ENCODE assay signal across 25 mouse cellular contexts in the genomic region with DNA sequence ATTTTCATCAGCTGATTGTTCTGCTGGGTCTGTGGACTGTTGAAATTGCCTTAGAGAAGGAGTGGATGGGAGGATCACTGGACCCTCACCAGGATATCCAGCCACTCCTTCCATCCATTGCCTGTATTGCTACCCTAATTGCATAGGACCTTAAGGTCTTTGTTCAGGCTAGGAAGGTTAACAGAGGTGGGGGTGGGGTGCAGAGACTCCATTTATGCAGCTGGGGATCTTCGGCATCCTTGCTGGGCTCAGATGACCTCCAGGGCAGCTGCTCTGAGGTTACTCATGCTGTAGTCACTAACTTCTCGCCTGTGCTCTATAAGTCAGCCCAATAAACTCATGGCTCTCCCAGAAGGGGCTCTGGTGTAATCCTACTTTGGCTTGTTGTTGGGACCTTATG. TPM values are rescaled to one million over a fixed set of nuclear protein-coding genes. Genes with fewer than 3 reads are reported as not detected.
DNase-seq lines count a peak whose midpoint lies in the region; ATAC-seq and TF ChIP-seq lines count a peak whose summit lies in the region.
"Had no signal": no experiment of that assay in that cellular context is flagged by ENCODE, and none has a peak within 500 bp of the region (broad histone marks: within the 10 kb centered on the region; RNA-seq: fewer than 3 reads in every experiment).

No protein-coding gene starts in this region.

- no peak overlapping the region for H3K27ac ChIP-seq in ES-E14 (ENCODE audit: insufficient read depth, low read depth, low read length, poor library complexity, severe bottlenecking)
- no peak overlapping the region for H3K27ac ChIP-seq in kidney, embryonic 15.5 days
- H3K27ac ChIP-seq: forebrain, embryonic 10.5 days; forebrain, embryonic 13.5 days; hindbrain, embryonic 14.5 days; hindbrain, postnatal 0 days had no signal

- no peak overlapping the region for H3K4me2 ChIP-seq in kidney, embryonic 15.5 days
- H3K4me2 ChIP-seq: forebrain, embryonic 13.5 days; heart, embryonic 11.5 days; hindbrain, embryonic 14.5 days had no signal

- H3K79me2 ChIP-seq in C2C12 (ENCODE audit: control insufficient read depth, insufficient read depth), result no peaks in the 10 kb centered on the region

- no peaks in the 10 kb centered on the region for H3K9me3 ChIP-seq in ES-E14 (ENCODE audit: control insufficient read depth, insufficient read depth, low read depth, low read length)
- H3K9me3 ChIP-seq in kidney, embryonic 15.5 days (replicated peaks), result no peaks in the 10 kb centered on the region
- H3K9me3 ChIP-seq: forebrain, embryonic 10.5 days; forebrain, embryonic 13.5 days had no signal

- H3K27me3 ChIP-seq in C2C12 (ENCODE audit: control insufficient read depth, insufficient read depth, insufficient read length), result no peaks in the 10 kb centered on the region
- peaks cover under 1% of the 10 kb centered on the region; the same call in 1 of the 2 replicates for H3K27me3 ChIP-seq in kidney, embryonic 15.5 days
- H3K27me3 ChIP-seq: forebrain, embryonic 13.5 days had no signal

- H3K9ac ChIP-seq in ES-E14 (ENCODE audit: insufficient read depth, low read depth, low read length, poor library complexity, severe bottlenecking), result no peak overlapping the region
- no peak overlapping the region for H3K9ac ChIP-seq in kidney, embryonic 15.5 days
- H3K9ac ChIP-seq: forebrain, embryonic 13.5 days; hindbrain, embryonic 14.5 days had no signal

- peaks cover 5 to 6% of the 10 kb centered on the region in 2 experiments; a peak in 2 of 4 replicates for H3K4me1 ChIP-seq in ES-E14 (ENCODE audit: control insufficient read depth in 2 of 2, insufficient read depth in 2 of 2, low read length in 2 of 2, poor library complexity in 1 of 2)
- no peaks in the 10 kb centered on the region for H3K4me1 ChIP-seq in kidney, embryonic 15.5 days
- H3K4me1 ChIP-seq: forebrain, embryonic 13.5 days had no signal

- no peak overlapping the region for H3ac ChIP-seq in C2C12 (ENCODE audit: control insufficient read depth, insufficient read length, low read depth)

- peak; percentile 18 to 20 for DNase-seq in adrenal gland, postnatal 36 days
- no peak for DNase-seq in adrenal gland, postnatal 14 days
- DNase-seq in ES-E14 (ENCODE audit: low read depth, low spot score) (peak; percentile 54), ZHBTc4 (ENCODE audit: low read depth, low spot score) (peak; percentile 84)
- no peak for DNase-seq in testis, postnatal 10 days (ENCODE audit: low spot score)
- no peak for DNase-seq in right cerebral cortex, postnatal 4 days
- DNase-seq: adrenal gland, postnatal 25 days; cerebellum, adult 18-20 months; cerebellum, adult 9-10 months; cerebellum, postnatal 14 days; gastrocnemius, postnatal 10 days; gastrocnemius, postnatal 36 days; heart, postnatal 36 days; kidney, adult 2 months had no signal

- H3K36me3 ChIP-seq in C2C12 (ENCODE audit: control insufficient read depth, insufficient read depth), result no peaks in the 10 kb centered on the region
- H3K36me3 ChIP-seq in ES-E14 (ENCODE audit: control insufficient read depth, insufficient read depth, low read length, poor library complexity, severe bottlenecking), result no peaks in the 10 kb centered on the region
- no peaks in the 10 kb centered on the region for H3K36me3 ChIP-seq in kidney, embryonic 15.5 days
- H3K36me3 ChIP-seq: forebrain, embryonic 10.5 days had no signal

- no peaks in the 10 kb centered on the region for H3K79me3 ChIP-seq in C2C12 (ENCODE audit: low read depth)

- no peak for TF ChIP-seq CTCF in C2C12 (IDR thresholded peaks at IDR 0.05; ENCODE audit: control insufficient read depth, insufficient read depth, insufficient read length)

- ATAC-seq in kidney, embryonic 15.5 days (replicated peaks; ENCODE audit: low FRiP score), result no peak
- ATAC-seq: activated CD4-positive, CD25-positive, alpha-beta regulatory T cell, adult 4 months; forebrain, embryonic 13.5 days; forebrain, embryonic 16.5 days; hindbrain, postnatal 0 days; inflammation-experienced regulatory T-cells, adult 6 months; intestine, embryonic 16.5 days had no signal

- no peak overlapping the region for H3K4me3 ChIP-seq in C2C12 (ENCODE audit: insufficient read depth, poor library complexity, severe bottlenecking)
- H3K4me3 ChIP-seq in ES-E14 (ENCODE audit: insufficient read depth in 1 of 2, low read depth in 1 of 2, low read length in 2 of 2, poor library complexity in 1 of 2, severe bottlenecking in 1 of 2), result no peak overlapping the region
- no peak overlapping the region for H3K4me3 ChIP-seq in kidney, embryonic 15.5 days (replicated peaks)
- H3K4me3 ChIP-seq: forebrain, embryonic 10.5 days; forebrain, embryonic 13.5 days had no signal

- WGBS in kidney, embryonic 15.5 days, result 37% methylated on average over 2 of the region's 2 CpGs

- in situ Hi-C loops in ES-E14 (cut with MboI; ENCODE audit: low sequenced_read_pairs in 2 of 2, unreplicated experiment in 2 of 2), result no loop called here

TF ChIP-seq in C2C12, 6 proteins besides CTCF, POLR2A, EP300 and RAD21:
- peak; percentile 87 for TF ChIP-seq MYOD1 (IDR thresholded peaks at IDR 0.05; ENCODE audit: control insufficient read depth, insufficient read length, low read depth)
- no peak for TF ChIP-seq CEBPB (IDR thresholded peaks at IDR 0.05; ENCODE audit: low read depth)
- no peak for TF ChIP-seq FOSL1 (IDR thresholded peaks at IDR 0.05; ENCODE audit: insufficient read depth, low read length, poor library complexity, severe bottlenecking)
- no peak for TF ChIP-seq MAX (IDR thresholded peaks at IDR 0.05)
- TF ChIP-seq USF1 (IDR thresholded peaks at IDR 0.05; ENCODE audit: low read depth), result no peak
- no peak for TF ChIP-seq MYOG (IDR thresholded peaks at IDR 0.05; ENCODE audit: control insufficient read depth, extremely low read depth, insufficient read length)

TF ChIP-seq in ES-E14, 5 proteins besides CTCF, POLR2A, EP300 and RAD21:
- no peak for TF ChIP-seq HCFC1 (IDR thresholded peaks at IDR 0.05; ENCODE audit: borderline replicate concordance, insufficient read depth, low read length)
- no peak for TF ChIP-seq CHD2 (IDR thresholded peaks at IDR 0.05; ENCODE audit: low read depth, low read length)
- no peak for TF ChIP-seq ZC3H11A (IDR thresholded peaks at IDR 0.05; ENCODE audit: borderline replicate concordance, low read depth, low read length)
- no peak for TF ChIP-seq MAFK (IDR thresholded peaks at IDR 0.05; ENCODE audit: insufficient read depth, low read depth, low read length)
- no peak for TF ChIP-seq ZNF384 (IDR thresholded peaks at IDR 0.05; ENCODE audit: low read depth, low read length)
TF ChIP-seq in ES-E14: peak in this region for 0.

RNA-seq across cellular contexts. Expression of gene Cox10, which starts 10.4 kb away (rescaled TPM):
- total RNA-seq in adrenal gland, postnatal 36 days (2021), result 10 to 100 TPM; 16.8 to 20.4 TPM
- 33.2 and 41.6 TPM in 2 replicates for total RNA-seq in adrenal gland, postnatal 14 days (2021)
- polyA plus RNA-seq in C2C12 (2012; fragmentation: generic; extraction: Trizol), result 21.6 TPM
- total RNA-seq in ES-E14 (2012; rRNA removed), result 22.9 and 24.8 TPM in 2 replicates
- 27.2 and 28.7 TPM in 2 replicates for polyA plus RNA-seq in kidney, embryonic 15.5 days (2015; fragmentation: Nextera tagmentation; extraction: Ambion mirVana)

Comparison
In these comparisons a context has a peak if more than half of its experiments do, and no peak if none do; other contexts are left out.
1. DNase-seq: peak in adrenal gland, postnatal 36 days (2 of 2), ES-E14 (single experiment) and ZHBTc4 (single experiment); none in adrenal gland, postnatal 14 days (single experiment), testis, postnatal 10 days (single experiment) and right cerebral cortex, postnatal 4 days (single experiment).